Mouse (Mus musculus): Measurements from ENCODE around the gene Cnot2.

Cnot2 gene

DNA sequence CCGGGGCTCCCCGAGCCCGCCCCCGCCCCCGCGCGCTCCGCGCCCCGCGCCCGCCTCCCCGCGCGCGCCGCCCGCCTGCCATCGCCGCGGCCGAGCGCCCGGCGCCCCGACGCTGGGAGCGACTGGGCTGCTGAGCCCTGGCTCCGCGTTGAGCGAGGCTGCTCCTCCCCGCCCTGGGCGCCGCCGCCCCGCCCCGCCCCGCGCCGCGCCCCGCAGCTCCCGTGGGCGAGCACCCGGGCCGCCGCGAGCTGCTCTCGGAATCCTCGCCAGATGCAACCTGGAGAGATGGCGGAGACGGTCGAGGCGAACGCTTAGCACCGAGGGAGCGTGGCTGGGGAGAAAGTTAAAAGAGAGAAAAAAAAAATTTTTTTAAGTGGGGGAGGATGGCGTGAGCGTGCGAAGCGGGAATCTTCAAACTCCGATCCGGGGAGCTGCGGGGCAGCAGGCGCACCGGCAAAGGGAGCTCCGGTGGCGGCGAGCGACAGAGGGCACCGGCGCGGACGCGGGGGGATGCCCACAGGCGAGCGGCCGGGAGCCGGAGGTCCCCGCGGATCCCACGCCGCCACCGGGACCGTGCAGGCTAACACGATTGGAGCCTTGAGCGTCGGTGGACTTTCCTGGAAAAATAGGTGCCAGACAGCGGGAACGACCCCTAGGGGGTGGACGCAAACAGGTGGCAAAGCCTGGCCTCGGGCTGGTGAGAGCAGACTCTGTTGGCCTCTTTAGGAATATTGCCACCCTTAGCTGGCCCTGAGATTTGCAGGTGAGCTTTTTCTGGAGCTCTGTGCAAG is 107.4 kb downstream of the Cnot2 start, which contains the start of gene Kcnmb4:
TSS of gene Kcnmb4 (minus strand) at position 120 of the 791 bp plus-strand sequence.
- peak; percentile 66 for DNase-seq

DNA sequence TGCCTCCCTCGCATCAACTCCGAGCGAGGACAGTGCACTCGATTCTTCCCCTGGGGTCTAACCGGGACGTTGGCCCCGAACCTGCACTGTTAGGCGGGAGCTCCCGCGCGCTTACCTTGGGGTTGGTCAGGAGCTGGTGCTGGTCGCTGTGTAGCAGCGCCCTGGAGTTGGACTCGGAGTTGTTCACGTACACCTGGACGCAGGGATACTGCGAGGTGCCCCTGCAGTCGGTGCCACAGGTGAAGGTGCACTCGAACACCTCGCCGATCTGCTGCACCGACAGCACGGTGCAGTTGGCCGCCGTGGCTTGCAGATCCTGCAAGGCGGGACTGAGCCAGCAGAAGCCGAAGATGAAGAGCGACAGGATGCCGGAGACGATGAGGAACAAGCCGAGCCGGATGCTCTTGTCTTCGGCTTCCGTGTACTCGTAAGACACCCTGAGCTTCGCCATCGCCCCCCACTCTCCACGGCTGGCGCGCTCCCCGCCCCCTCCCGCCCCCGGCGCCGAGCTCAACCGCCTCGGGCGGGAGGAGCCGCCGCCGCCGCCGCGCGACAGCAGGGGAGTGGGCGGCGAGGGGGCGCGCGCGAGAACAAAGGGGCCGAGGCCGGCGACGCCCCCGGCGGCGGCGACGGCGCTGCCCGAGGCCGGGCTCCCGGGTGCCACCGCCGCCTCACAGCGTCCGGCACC is 108.1 kb downstream of the Cnot2 start:
- peak; percentile 57 for DNase-seq

- no peak for DNase-seq
These were observed 108.7 kb downstream of the Cnot2 start for GRCm38 (mm10) chr10:116472579-116472978.

DNA sequence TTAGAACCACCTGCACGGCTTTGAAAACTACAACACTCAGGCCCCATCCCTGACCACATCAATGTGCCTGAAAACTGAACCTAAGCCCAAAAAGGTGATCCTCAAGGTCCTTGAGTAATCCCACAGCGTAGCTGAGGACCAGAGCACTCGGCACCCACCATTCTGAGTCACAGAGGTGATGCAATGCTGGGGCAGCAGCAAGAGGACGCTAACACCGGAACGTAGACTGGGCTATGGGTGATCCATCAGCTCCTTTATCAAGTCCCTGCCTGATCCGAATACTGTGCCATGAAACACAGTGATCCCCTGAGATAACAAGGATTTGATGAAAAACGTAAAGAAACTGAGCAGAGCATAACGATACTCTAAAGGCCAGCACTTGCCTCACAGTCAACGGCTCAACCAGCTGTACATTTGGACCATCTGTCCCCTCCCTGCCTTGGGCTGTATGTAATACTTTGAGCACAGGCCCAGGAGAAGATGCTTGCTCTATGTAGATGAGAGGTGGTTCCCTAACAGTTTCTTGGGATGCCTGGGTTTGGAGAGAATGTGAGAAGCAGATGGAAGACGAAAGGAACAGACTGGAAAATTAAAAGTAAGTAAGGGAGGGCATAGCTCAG is 110.9 kb downstream of the Cnot2 start:
- DNase-seq = peak; percentile 36

GRCm38 (mm10) chr10:116468094-116468493 is 113.2 kb downstream of the Cnot2 start:
- no peak for DNase-seq

- no peak for DNase-seq
These were observed 117.5 kb downstream of the Cnot2 start for GRCm38 (mm10) chr10:116463753-116464345.

GRCm38 (mm10) chr10:116461443-116461842 is 119.9 kb downstream of the Cnot2 start:
- no peak for DNase-seq

- no peak for DNase-seq
These were observed 122.5 kb downstream of the Cnot2 start for GRCm38 (mm10) chr10:116458786-116459185.

GRCm38 (mm10) chr10:116452771-116453170 is 128.5 kb downstream of the Cnot2 start:
- DNase-seq = no peak

GRCm38 (mm10) chr10:116450621-116451020 is 130.7 kb downstream of the Cnot2 start:
- DNase-seq = no peak

DNA sequence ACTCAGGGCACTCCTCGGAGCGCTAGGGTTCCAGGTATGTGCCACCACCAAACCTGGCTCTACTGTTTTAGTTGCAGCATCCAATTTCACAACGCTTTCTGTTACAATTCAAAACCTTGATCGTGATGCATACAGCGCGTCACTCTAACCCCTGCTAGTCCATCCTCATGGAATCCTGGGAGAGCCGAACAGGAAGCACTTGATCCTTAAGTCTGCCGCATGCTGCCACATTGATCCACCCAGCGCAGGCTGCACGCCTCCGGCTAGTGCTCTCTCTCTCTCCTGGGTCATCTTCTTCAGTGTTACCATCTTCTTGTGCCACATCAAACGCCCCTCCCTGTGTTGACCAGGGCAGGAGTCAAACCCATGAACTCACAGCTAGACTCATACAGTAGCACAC is 133.1 kb downstream of the Cnot2 start:
- DNase-seq = no peak

DNA sequence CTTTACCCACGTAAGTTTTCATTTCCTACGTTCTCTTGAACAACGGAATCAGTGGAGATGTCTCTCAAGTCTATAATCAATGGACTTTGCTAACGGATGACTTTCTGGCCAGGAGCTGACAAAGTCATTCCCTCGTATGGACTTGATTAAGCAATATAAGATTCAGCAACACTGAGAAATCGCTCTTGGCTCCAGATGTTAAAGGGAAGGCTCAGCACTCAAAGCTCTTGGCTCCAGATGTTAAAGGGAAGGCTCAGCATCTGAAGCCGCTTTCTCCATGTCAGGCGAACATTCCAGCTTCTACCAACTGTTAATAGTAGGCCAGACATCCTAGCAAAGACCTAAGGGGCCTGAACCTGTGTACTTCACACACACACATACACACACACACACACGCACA is 134.1 kb downstream of the Cnot2 start:
- no peak for DNase-seq

DNA sequence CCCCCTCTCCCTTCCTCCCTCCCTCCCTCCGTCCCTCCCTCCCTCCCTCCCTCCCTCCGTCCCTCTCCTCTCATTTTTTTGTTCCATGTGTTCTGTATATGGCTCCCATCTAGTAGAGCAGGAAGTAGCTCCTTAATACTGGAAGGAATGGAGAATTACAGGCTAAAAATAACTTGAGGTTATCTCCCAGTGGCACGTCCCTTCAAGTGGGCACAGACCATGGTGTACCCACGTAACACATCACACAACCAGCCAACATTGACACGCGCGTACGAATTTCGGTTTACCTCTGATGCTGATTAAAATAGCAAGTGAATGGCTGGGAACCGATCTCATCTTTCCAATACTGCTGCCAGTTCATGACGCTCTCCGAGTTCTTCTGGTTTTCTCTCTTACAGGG is 135.3 kb downstream of the Cnot2 start:
- no peak for DNase-seq

DNA sequence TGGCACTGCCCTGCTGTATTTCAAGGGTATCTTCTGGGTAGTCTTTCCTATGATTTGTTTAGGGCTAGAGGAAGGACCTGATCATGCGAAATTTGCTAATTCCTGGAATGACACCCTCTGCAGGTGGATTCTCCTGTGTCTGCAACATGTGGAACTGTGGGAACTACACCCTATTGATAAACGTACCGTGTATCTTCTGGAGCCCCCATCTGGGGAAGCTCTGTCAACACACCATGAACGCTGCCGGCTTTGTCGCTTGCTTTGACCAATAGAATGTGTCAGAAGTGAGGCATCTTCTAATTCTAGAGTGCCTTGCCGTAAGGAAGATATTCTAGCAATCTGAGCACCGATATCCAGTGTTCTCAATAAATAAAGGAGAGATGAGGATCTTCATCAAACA is 136.5 kb downstream of the Cnot2 start:
- DNase-seq = no peak

GRCm38 (mm10) chr10:116444371-116444770 is 136.9 kb downstream of the Cnot2 start:
- DNase-seq = no peak

GRCm38 (mm10) chr10:116440946-116441345 is 140.4 kb downstream of the Cnot2 start:
- no peak for DNase-seq

GRCm38 (mm10) chr10:116440088-116440487 is 141.2 kb downstream of the Cnot2 start:
- DNase-seq = no peak

GRCm38 (mm10) chr10:116435455-116435854 is 145.9 kb downstream of the Cnot2 start:
- DNase-seq = no peak

All from cerebellum, adult 8-10 months (tissue).